ENCODE assay signal across 25 mouse cellular contexts in genomic region chr11:61414560-61414959, GRCm38 (mm10). TPM values are rescaled to one million over a fixed set of nuclear protein-coding genes. Genes with fewer than 3 reads are reported as not detected.
DNase-seq lines count a peak whose midpoint lies in the region; ATAC-seq and TF ChIP-seq lines count a peak whose summit lies in the region.
"Had no signal": no experiment of that assay in that cellular context is flagged by ENCODE, and none has a peak within 500 bp of the region (broad histone marks: within the 10 kb centered on the region; RNA-seq: fewer than 3 reads in every experiment).

No protein-coding gene starts in this region.

- peak; percentile 6; the same call in 1 of the 2 replicates for TF ChIP-seq CTCF in gastrocnemius, adult 2 months (IDR thresholded peaks at IDR 0.05)
- peak; percentile 61 for TF ChIP-seq CTCF in layer of hippocampus, adult 2 months (conservative IDR thresholded peaks at IDR 0.05)

- no peak for DNase-seq in gastrocnemius, adult 2 months
- DNase-seq in gastrocnemius, postnatal 14 days = no peak
- no peak for DNase-seq in layer of hippocampus, adult 2 months (ENCODE audit: low spot score in 2 of 2)
- DNase-seq in layer of hippocampus, adult 8-10 months (ENCODE audit: low spot score in 2 of 2) = no peak
- peak; percentile 12 for DNase-seq in thymus, postnatal 4 days
- no peak for DNase-seq in thymus, postnatal 10 days (ENCODE audit: low spot score in 2 of 2)
- DNase-seq: adrenal gland, adult 8-10 months; cerebellum, adult 9-11 months; heart, postnatal 14 days; kidney, adult 9 months; kidney, postnatal 36 days; layer of hippocampus, adult 9-11 months; left cerebral cortex, postnatal 4 days; lung, postnatal 14 days; right cerebral cortex, postnatal 14 days; thymus, postnatal 14 days had no signal

- intact Hi-C loops in gastrocnemius, adult 2 months (cut with DNase I) = loop anchor here (5.0 to 10.0 kb wide), 2 partner anchors 222 to 310 kb away; no protein-coding TSS in a partner anchor
- intact Hi-C loops in gastrocnemius, postnatal 14 days (cut with DNase I; ENCODE audit: low total_unique reads) = loop anchor here (10.0 kb wide), 1 partner anchor 300 kb away; no protein-coding TSS in a partner anchor

- no peak overlapping the region for H3K4me3 ChIP-seq in gastrocnemius, adult 2 months
- H3K4me3 ChIP-seq in layer of hippocampus, adult 2 months = no peak overlapping the region
- H3K4me3 ChIP-seq: heart, embryonic 12.5 days; hindbrain, embryonic 12.5 days; limb, embryonic 15.5 days; megakaryocyte, embryonic 14.5 days; midbrain, embryonic 13.5 days; neural tube, embryonic 12.5 days had no signal

- no peak for ATAC-seq in megakaryocyte, adult 5-6 weeks (ENCODE audit: poor library complexity, severe bottlenecking)
- ATAC-seq: midbrain, embryonic 13.5 days had no signal

- no peak overlapping the region for H3K27ac ChIP-seq in gastrocnemius, adult 2 months
- H3K27ac ChIP-seq in layer of hippocampus, adult 2 months = no peak overlapping the region
- H3K27ac ChIP-seq: hindbrain, embryonic 12.5 days; limb, embryonic 15.5 days; midbrain, embryonic 13.5 days; neural tube, embryonic 12.5 days had no signal

RNA-seq across cellular contexts. Expression of gene Slc47a1, which starts 36.4 kb away (rescaled TPM):
- total RNA-seq in gastrocnemius, adult 2 months (2021) = 10 to 100 TPM; 13.4 to 24.4 TPM
- 1 to 10 TPM; 5.9 to 7.7 TPM for total RNA-seq in gastrocnemius, postnatal 14 days (2021)
- 1 to 10 TPM; 1.7 to 2.3 TPM for total RNA-seq in layer of hippocampus, adult 2 months (2021)
- 1 to 10 TPM; 1.3 to 2.1 (median 1.5) TPM for total RNA-seq in layer of hippocampus, adult 8-10 months (2022)
- not detected in 2 replicates for total RNA-seq in megakaryocyte, adult 5-6 weeks (2015)
- not detected in 2 replicates for total RNA-seq in megakaryocyte, adult 5-6 weeks (2017)
- total RNA-seq: granulocyte monocyte progenitor cell, adult 5-6 weeks had no signal

RNA-seq across cellular contexts. Expression of gene Rnf112, which starts 39.4 kb away (rescaled TPM):
- total RNA-seq in gastrocnemius, adult 2 months (2021) = under 1 TPM in 1 of 2 experiments, not detected in 1; 0.11 TPM
- 1 to 10 TPM in 1 of 2 experiments, under 1 TPM in 1; 0.86 to 1.1 TPM for total RNA-seq in gastrocnemius, postnatal 14 days (2021)
- total RNA-seq in layer of hippocampus, adult 2 months (2021) = 100 to 1,000 TPM; 543 to 554 TPM
- total RNA-seq in layer of hippocampus, adult 8-10 months (2022) = 100 to 1,000 TPM; 373 to 488 (median 430) TPM
- total RNA-seq in megakaryocyte, adult 5-6 weeks (2015) = not detected in 2 replicates
- total RNA-seq in megakaryocyte, adult 5-6 weeks (2017) = not detected in 2 replicates
- total RNA-seq: gastrocnemius, adult 18-20 months; granulocyte monocyte progenitor cell, adult 5-6 weeks had no signal

Comparison
In these comparisons a context has a peak if more than half of its experiments do, and no peak if none do; other contexts are left out.
1. RNA of gene Rnf112, which starts 39.4 kb away (total RNA-seq): 543 to 554 TPM in layer of hippocampus, adult 2 months and 373 to 488 TPM in layer of hippocampus, adult 8-10 months; 0.86 to 1.1 TPM in gastrocnemius, postnatal 14 days, 0.11 TPM in gastrocnemius, adult 2 months and not detected in megakaryocyte, adult 5-6 weeks; every median in the first group is over 100 times any median in the second.